22 mouse cellular contexts compared by ENCODE assay signal in the genomic region with DNA sequence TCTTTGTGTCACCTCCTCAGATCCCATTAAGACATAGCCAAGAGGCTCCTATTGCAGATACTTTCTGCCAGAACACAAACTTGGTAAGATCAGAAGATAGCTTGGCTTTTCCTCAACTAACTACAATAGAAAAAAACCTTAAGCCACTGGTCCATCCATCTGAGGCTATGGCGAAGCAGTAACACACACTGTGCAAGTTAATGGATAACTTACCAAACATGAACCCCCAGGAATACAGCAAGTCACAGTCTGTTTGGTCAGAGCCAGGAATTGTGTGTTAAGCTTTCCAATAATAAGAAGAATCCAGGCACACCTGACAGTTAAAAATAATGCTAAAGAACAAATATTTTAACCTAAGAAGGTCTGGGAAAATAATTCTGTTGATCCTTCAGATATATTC.
DNase-seq lines count a peak whose midpoint lies in the region; ATAC-seq lines count a peak whose summit lies in the region.
"Had no signal": no experiment of that assay in that cellular context is flagged by ENCODE, and none has a peak within 500 bp of the region (broad histone marks: within the 10 kb centered on the region; RNA-seq: fewer than 3 reads in every experiment).

No protein-coding gene starts in this region.

- no peak overlapping the region for H3K27ac ChIP-seq in kidney, embryonic 15.5 days
- H3K27ac ChIP-seq in liver, embryonic 16.5 days (ENCODE audit: low read length) = no peak overlapping the region
- no peak overlapping the region for H3K27ac ChIP-seq in liver, embryonic 12.5 days
- H3K27ac ChIP-seq: embryonic facial prominence, embryonic 13.5 days; embryonic facial prominence, embryonic 15.5 days; forebrain, embryonic 10.5 days; forebrain, embryonic 12.5 days had no signal

- no peak overlapping the region for H3K9ac ChIP-seq in kidney, embryonic 15.5 days
- no peak overlapping the region for H3K9ac ChIP-seq in liver, embryonic 16.5 days (ENCODE audit: low read depth, low read length)
- H3K9ac ChIP-seq in liver, embryonic 12.5 days = no peak overlapping the region
- H3K9ac ChIP-seq: embryonic facial prominence, embryonic 13.5 days; embryonic facial prominence, embryonic 15.5 days; forebrain, embryonic 12.5 days had no signal

- peak; percentile 86; the same call in 1 of the 2 replicates for ATAC-seq in kidney, embryonic 15.5 days (replicated peaks; ENCODE audit: low FRiP score)
- ATAC-seq in liver, embryonic 16.5 days (ENCODE audit: low read depth) = 0 out of 2 replicates have a peak, but pooled peaks have one; percentile 48
- no peak for ATAC-seq in liver, embryonic 12.5 days
- ATAC-seq: forebrain, embryonic 14.5 days had no signal

- H3K4me1 ChIP-seq in kidney, embryonic 15.5 days = no peaks in the 10 kb centered on the region
- no peaks in the 10 kb centered on the region for H3K4me1 ChIP-seq in liver, embryonic 16.5 days (ENCODE audit: control insufficient read depth, low read depth, low read length)
- H3K4me1 ChIP-seq in liver, embryonic 12.5 days = no peaks in the 10 kb centered on the region
- H3K4me1 ChIP-seq: embryonic facial prominence, embryonic 13.5 days; embryonic facial prominence, embryonic 15.5 days; forebrain, embryonic 10.5 days; forebrain, embryonic 12.5 days had no signal

- no peaks in the 10 kb centered on the region for H3K36me3 ChIP-seq in kidney, embryonic 15.5 days
- no peaks in the 10 kb centered on the region for H3K36me3 ChIP-seq in liver, embryonic 16.5 days (ENCODE audit: control insufficient read depth, insufficient read depth)
- H3K36me3 ChIP-seq in liver, embryonic 12.5 days = no peaks in the 10 kb centered on the region
- H3K36me3 ChIP-seq: embryonic facial prominence, embryonic 13.5 days; embryonic facial prominence, embryonic 15.5 days; forebrain, embryonic 10.5 days; forebrain, embryonic 12.5 days had no signal

- H3K4me2 ChIP-seq in kidney, embryonic 15.5 days = no peak overlapping the region
- no peak overlapping the region for H3K4me2 ChIP-seq in liver, embryonic 16.5 days (ENCODE audit: low read depth, low read length)
- no peak overlapping the region for H3K4me2 ChIP-seq in liver, embryonic 12.5 days
- H3K4me2 ChIP-seq: embryonic facial prominence, embryonic 13.5 days; embryonic facial prominence, embryonic 15.5 days; forebrain, embryonic 12.5 days had no signal

- no peak overlapping the region for H3K4me3 ChIP-seq in kidney, embryonic 15.5 days (replicated peaks)
- no peak overlapping the region for H3K4me3 ChIP-seq in liver, embryonic 16.5 days (ENCODE audit: low read depth, low read length)
- H3K4me3 ChIP-seq in liver, embryonic 12.5 days = no peak overlapping the region
- H3K4me3 ChIP-seq: embryonic facial prominence, embryonic 13.5 days; embryonic facial prominence, embryonic 15.5 days; erythroblast, embryonic 14.5 days; forebrain, embryonic 10.5 days; forebrain, embryonic 12.5 days had no signal

- WGBS in kidney, embryonic 15.5 days = 59% methylated on average over 1 of the region's 1 CpGs
- WGBS in liver, embryonic 16.5 days (ENCODE audit: insufficient replicate concordance) = 34% methylated on average over 1 of the region's 1 CpGs
- 59% methylated on average over 1 of the region's 1 CpGs for WGBS in liver, embryonic 12.5 days (ENCODE audit: insufficient replicate concordance)

- no peaks in the 10 kb centered on the region for H3K27me3 ChIP-seq in kidney, embryonic 15.5 days
- H3K27me3 ChIP-seq in liver, embryonic 16.5 days (ENCODE audit: control insufficient read depth, insufficient read depth, low read depth, low read length) = no peaks in the 10 kb centered on the region
- H3K27me3 ChIP-seq in liver, embryonic 12.5 days (replicated peaks) = no peaks in the 10 kb centered on the region
- H3K27me3 ChIP-seq: embryonic facial prominence, embryonic 13.5 days; embryonic facial prominence, embryonic 15.5 days; forebrain, embryonic 12.5 days had no signal

- H3K9me3 ChIP-seq in kidney, embryonic 15.5 days (replicated peaks) = no peaks in the 10 kb centered on the region
- H3K9me3 ChIP-seq in liver, embryonic 16.5 days (replicated peaks; ENCODE audit: control insufficient read depth, low read length) = no peaks in the 10 kb centered on the region
- no peaks in the 10 kb centered on the region for H3K9me3 ChIP-seq in liver, embryonic 12.5 days (replicated peaks)
- H3K9me3 ChIP-seq: embryonic facial prominence, embryonic 13.5 days; embryonic facial prominence, embryonic 15.5 days; forebrain, embryonic 10.5 days; forebrain, embryonic 12.5 days had no signal

- DNase-seq in kidney, postnatal 10 days = no peak
- peak; percentile 1 for DNase-seq in kidney, postnatal 14 days
- no peak for DNase-seq in kidney, postnatal 25 days
- DNase-seq: adrenal gland, adult 2 months; adrenal gland, postnatal 10 days; adrenal gland, postnatal 25 days; cerebellum, adult 11 months; cerebellum, adult 18-20 months; cerebellum, adult 8-10 months; cerebellum, adult 9-11 months; cerebellum, postnatal 14 days; cerebellum, postnatal 36 days; embryo, embryonic 11 days had no signal
